Mouse (Mus musculus) E14TG2a.4 (cell line): ENCODE results near the gene Cisd2.

Experiments used
- CTCF ChIP-seq: conservative IDR thresholded peaks from 2 replicates; pipeline ENCODE4 v1.5.1; 2014; ENCODE audit warnings: low read length
- NANOG ChIP-seq: IDR thresholded peaks from 2 replicates; pipeline ENCODE4 v1.6.1; 2014; ENCODE audit warnings: borderline replicate concordance, low read length, mixed read lengths
- POU5F1 ChIP-seq: IDR thresholded peaks from 2 replicates; pipeline ENCODE4 v1.6.1; 2014; ENCODE audit warnings: low read length, borderline replicate concordance

- TF ChIP-seq CTCF (no peak), NANOG (no peak), POU5F1 (no peak)
Measured at GRCm38 (mm10) chr3:135423608-135424212, at the start of gene Cisd2.
